Mouse (Mus musculus) heart, postnatal 36 days (tissue): ENCODE data around the gene Rnase11. TPM values are rescaled to one million over a fixed set of nuclear protein-coding genes. Genes with fewer than 3 reads are reported as not detected.
"Not testable (repeated sequence)": the region's sequence is repeated elsewhere in the genome, so short reads cannot be mapped to it uniquely, and the experiment has no call there.

Source experiments
- DNase-seq, 2 experiments: peaks; one replicate each; pipeline ENCODE4 v3.0.0; 2021 to 2022
- intact Hi-C: fragments of 180-260 bp; cut with DNase I; formaldehyde crosslinking; loops from one replicate; pipeline ENCODE4 v1.15.1; 2025
- total RNA-seq, 2 experiments: library from RNA; stranded (reverse); gene quantifications; 2 replicates each; pipeline ENCODE4 v1.2.3; 2021

Gene Rnase11
- total RNA-seq, 2 experiments from 2014 or later: not detected

DNA sequence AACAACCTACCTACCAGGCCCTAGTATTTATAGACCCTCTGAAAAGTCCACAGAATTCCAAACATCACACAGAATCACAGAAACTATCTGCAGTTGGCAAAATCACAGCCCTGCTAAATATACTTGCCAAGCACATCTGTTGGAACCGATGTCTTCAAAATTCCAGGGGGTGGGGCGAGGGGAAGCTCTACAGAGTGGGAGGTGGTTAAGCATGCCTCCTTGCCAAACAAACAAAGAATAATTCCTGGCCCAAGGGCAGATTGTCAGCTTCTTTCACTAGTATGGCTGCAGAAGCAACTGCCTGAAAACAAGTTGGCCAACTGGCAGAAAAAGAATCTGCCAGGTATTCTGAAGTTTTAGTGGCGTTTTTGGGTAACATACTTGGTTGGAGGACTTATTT is 32.7 kb downstream of the Rnase11 start:
- intact Hi-C loops: loop anchor here (5.0 kb wide), 1 partner anchor 35 kb away; no protein-coding TSS in a partner anchor
- peak; percentile 31 to 34 for DNase-seq

DNA sequence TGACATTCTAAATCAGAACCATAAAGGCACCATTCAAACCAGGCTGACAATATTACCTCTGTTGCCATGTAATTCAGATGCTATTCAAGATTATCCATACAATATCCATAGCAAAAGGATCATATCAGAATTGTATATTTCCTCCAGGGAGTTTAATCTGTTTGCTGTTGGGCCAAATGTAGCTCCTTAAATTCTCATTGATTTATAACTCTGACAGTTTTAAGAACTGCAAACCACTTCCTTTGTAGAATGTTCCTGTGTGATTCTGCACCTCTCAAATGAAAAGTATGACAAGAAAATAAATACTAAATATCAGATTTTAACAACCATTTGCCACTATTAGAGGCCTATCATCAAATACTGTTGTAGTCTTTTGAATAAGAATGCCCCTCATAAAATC is 34.2 kb downstream of the Rnase11 start:
- no peak for DNase-seq
- intact Hi-C loops: loop anchor here (5.0 kb wide), 1 partner anchor 33 kb away; no protein-coding TSS in a partner anchor

DNA sequence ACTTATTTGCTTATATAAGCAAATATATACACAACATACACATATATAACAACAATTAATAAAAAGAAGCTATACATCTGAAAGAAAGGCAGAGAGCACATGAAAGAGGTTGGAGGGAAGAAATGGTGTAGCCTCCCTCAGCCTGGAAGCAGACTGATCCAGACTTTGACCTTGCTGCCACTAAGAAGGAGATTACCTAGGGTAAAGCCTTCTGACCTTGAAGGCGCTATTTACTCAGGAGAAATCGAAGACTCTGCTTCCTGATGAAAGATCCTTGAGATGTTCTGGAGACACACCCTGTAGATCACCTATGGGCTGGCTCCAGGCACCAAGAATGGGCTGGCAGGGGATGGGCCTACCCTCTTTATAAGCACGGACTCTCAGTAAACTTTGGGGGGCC is 35.2 kb downstream of the Rnase11 start:
- not testable (repeated sequence) for DNase-seq
- intact Hi-C loops: loop anchor here (5.0 kb wide), 1 partner anchor 32 kb away; no protein-coding TSS in a partner anchor

DNA sequence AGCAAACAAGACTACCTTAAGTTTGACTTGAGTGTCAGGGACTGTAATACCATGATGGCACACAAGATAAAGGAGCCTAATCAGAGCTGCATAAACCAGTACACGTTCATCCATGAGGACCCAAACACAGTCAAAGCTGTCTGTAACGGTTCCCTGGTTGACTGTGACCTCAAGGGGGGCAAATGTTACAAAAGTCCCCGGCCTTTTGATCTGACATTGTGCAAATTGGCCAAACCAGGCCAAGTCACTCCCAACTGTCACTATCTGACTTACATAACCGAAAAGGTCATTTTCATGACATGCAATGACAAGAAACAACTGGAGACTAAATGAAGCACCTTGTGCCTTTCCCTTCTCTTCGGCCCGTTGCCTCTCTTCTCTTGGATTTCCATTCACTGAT is 40.4 kb downstream of the Rnase11 start:
- intact Hi-C loops: no loop called here
- DNase-seq: no peak

DNA sequence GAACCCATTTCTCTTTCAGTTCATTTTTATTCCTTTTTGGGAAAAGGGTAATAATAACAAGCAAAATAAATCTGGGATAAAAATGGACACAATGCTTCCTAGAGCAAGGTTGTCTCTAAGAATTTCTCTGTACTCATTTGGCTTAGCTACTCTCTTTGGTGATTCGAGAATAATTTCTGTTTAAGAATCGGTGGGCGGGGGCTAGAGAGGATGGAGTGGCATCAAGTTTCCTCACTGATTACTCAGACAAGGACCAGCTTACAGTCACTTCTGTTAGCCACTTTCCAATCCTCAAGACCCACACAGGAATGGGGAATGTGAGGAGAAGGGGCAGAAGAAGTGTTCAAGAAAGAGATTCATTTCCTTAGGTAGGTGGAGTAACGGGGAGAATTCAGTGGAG is 41.2 kb downstream of the Rnase11 start:
- no peak for DNase-seq
- intact Hi-C loops: no loop called here

DNA sequence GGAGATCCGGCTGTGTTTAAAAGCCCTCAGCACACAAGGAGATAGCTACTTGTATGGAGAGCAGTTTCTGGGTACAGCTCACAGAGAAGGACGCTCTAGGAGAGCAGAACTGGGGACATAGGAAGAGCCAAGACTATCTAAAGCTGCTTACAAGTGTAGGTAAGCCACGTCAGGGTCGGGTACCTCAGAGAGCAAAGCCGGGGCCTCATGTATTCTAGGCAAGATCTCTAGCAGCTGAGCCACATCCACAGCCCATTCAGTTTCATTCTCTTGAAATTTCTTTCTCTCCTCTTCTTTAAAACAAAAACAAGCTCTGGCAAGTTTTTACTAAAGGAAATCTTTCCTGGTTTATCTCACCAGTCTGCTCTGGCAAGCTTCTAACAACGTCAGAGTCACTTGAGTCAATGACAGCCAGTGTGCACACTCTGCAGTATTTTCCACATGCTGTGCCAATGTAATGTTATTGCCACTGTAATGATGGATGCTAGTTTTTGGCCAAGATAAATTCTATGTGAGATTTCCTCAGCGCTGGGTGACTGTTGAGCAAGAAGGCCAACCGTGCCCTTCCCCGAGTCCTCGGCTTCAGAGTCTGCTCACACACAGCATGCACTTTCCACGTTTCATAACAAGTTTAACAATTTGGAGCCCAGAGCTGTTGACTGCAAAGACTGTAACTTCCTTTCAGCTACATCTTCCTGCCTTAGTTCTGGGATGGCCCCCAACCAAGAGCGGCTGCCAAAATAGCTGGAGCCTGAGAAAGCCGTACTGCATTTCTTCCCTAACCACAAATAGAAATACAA is 41.8 kb downstream of the Rnase11 start:
- DNase-seq: peak; percentile 60 to 76
- intact Hi-C loops: no loop called here

DNA sequence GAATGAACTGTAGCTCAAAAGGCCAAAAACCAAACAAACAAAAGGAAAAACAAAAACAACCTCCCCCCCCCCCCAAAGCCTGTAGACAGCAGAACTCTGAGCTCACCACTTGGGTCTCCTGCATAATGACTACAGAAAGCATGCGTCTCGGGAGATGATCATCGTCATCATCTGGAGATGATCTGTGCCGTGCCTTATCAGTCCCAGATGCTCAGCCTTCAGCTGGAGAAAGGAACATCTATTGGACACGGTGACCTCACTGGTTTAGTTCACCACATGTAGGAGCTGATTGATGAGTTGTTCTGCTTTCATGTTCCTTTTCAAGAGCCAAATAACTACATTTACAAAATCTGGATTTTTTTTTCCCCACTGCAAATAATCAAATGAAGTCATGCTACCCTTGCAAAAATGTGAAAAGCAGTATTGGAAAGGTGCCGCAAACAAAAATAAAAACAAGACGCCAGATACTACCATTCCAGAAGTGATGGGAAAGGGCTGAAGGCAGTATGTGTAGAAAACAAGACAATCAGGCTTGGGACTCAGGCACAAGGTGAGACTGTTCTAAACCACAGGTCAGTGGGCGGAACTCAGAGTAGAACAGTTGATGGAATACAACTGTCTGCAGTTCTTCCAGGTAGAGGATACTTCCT is 42.7 kb downstream of the Rnase11 start, which contains the start of gene Rnase10:
TSS of gene Rnase10 (plus strand) at position 600 of the 650 bp plus-strand sequence.
- DNase-seq: no peak
- intact Hi-C loops: no loop called here

Other genes with a start within 250 kb of the Rnase11 start
- not detected for gene Ccnb1ip1, start 242.4 kb downstream of the Rnase11 start, total RNA-seq
- gene Parp2, start 242.3 kb downstream of the Rnase11 start, total RNA-seq: 10 to 100 TPM; 14.3 to 15.7 TPM
- 10 to 100 TPM; 10.3 to 13.9 TPM for gene Tep1, start 179.6 kb downstream of the Rnase11 start, total RNA-seq
- gene Klhl33, start 152.7 kb downstream of the Rnase11 start, total RNA-seq: 10 to 100 TPM; 27.6 to 43.8 TPM
- 10 to 100 TPM; 75.7 to 79.2 TPM for gene Osgep, start 125.3 kb downstream of the Rnase11 start, total RNA-seq
- gene Apex1, start 125.2 kb downstream of the Rnase11 start, total RNA-seq: 10 to 100 TPM; 27.7 to 28.1 TPM
- gene Pip4p1, start 119.3 kb downstream of the Rnase11 start, total RNA-seq: 10 to 100 TPM; 24.5 to 27.2 TPM
- 10 to 100 TPM; 12.7 to 14.8 TPM for gene Pnp, start 119.1 kb downstream of the Rnase11 start, total RNA-seq
- gene Gm49342, start 105.6 kb downstream of the Rnase11 start, total RNA-seq: 10 to 100 TPM; 10.1 to 10.6 TPM
- gene Pnp2, start 94.2 kb downstream of the Rnase11 start, total RNA-seq: under 1 TPM; 0.22 to 0.65 TPM
- under 1 TPM; 0.22 to 0.25 TPM for gene Rnase10, start 42.4 kb downstream of the Rnase11 start, total RNA-seq
- gene Rnase9, start 8.3 kb downstream of the Rnase11 start, total RNA-seq: not detected
- not detected for gene Rnase12, start 7.5 kb upstream of the Rnase11 start, total RNA-seq
- gene Olfr750, start 24.3 kb upstream of the Rnase11 start, total RNA-seq: not detected
- 10 to 100 TPM; 58.7 to 61.0 TPM for gene Rnase4, start 40.9 kb upstream of the Rnase11 start, total RNA-seq
- 1 to 10 TPM; 7.7 to 9.5 TPM for gene Ang, start 41.0 kb upstream of the Rnase11 start, total RNA-seq
- gene Eddm3b, start 64.3 kb upstream of the Rnase11 start, total RNA-seq: not detected
- under 1 TPM; 0.28 to 0.87 TPM for gene Rnase6, start 73.7 kb upstream of the Rnase11 start, total RNA-seq
- gene Rnase1, start 96.6 kb upstream of the Rnase11 start, total RNA-seq: 1 to 10 TPM in 1 of 2 experiments, under 1 TPM in 1; 0.80 to 1.1 TPM
- gene Rnase2b, start 112.1 kb upstream of the Rnase11 start, total RNA-seq: not detected
- gene Ang2, start 149.0 kb upstream of the Rnase11 start, total RNA-seq: not detected
- gene Ear14, start 153.2 kb upstream of the Rnase11 start, total RNA-seq: not detected
- 1 to 10 TPM in 1 of 2 experiments, under 1 TPM in 1; 0.81 to 1.4 TPM for gene Rnase2a, start 205.9 kb upstream of the Rnase11 start, total RNA-seq